Mouse (Mus musculus) myocyte (in vitro differentiated cells): ENCODE measurements around the gene Ube2z.

Experiments
- POLR2A ChIP-seq: IDR thresholded peaks from one replicate; pipeline ENCODE4 v1.6.1; 2011; ENCODE audit warnings: low read depth, mild to moderate bottlenecking, control low read depth, moderate library complexity; ENCODE audit not compliant: insufficient read length
- POLR2AphosphoS2 ChIP-seq: IDR thresholded peaks from one replicate; pipeline ENCODE4 v1.6.1; 2011; ENCODE audit warnings: low read depth, control low read depth; ENCODE audit not compliant: insufficient read length
- SRF ChIP-seq: IDR thresholded peaks from one replicate; pipeline ENCODE4 v1.6.1; 2011; ENCODE audit warnings: low read depth; ENCODE audit not compliant: control insufficient read depth, insufficient read length

- TF ChIP-seq POLR2AphosphoS2 = peak; percentile 99
- no peak for TF ChIP-seq SRF
- peak; percentile 100 for TF ChIP-seq POLR2A
Measured at GRCm38 (mm10) chr11:96075509-96076220, 10.5 kb upstream of the Ube2z start, which contains the start of gene Atp5g1.
